Mouse (Mus musculus): ENCODE results near the gene Carns1.

- TF ChIP-seq CTCF (IDR thresholded peaks at IDR 0.05; ENCODE audit: low read depth, low read length) (no peak), POLR2A (IDR thresholded peaks at IDR 0.05; ENCODE audit: extremely low read depth, insufficient read depth, low read length) (no peak)
Measured at GRCm38 (mm10) chr19:4196548-4196947, 21.3 kb upstream of the Carns1 start.
